Mouse (Mus musculus) G1E (cell line): ENCODE measurements around the gene Mnat1.

Source experiments
- CTCF ChIP-seq: IDR thresholded peaks from 2 replicates; pipeline ENCODE4 v1.5.1; 2012; ENCODE audit warnings: low read depth, low read length, inconsistent platforms, mixed read lengths
- GATA1 ChIP-seq: IDR thresholded peaks from 2 replicates; pipeline ENCODE4 v1.6.1; 2012; ENCODE audit warnings: borderline replicate concordance, low read length, inconsistent platforms, mixed read lengths
- GATA2 ChIP-seq: IDR thresholded peaks from 2 replicates; pipeline ENCODE4 v1.6.1; 2012; ENCODE audit warnings: low read depth, low read length, inconsistent platforms, borderline replicate concordance

- TF ChIP-seq CTCF: no peak
- TF ChIP-seq GATA1: no peak
- TF ChIP-seq GATA2: no peak
Observed at GRCm38 (mm10) chr12:73208518-73208917, 85.0 kb downstream of the Mnat1 start.
